Mouse (Mus musculus): ENCODE results near the gene Gins2.

The Gins2 gene

GRCm38 (mm10) chr8:120543416-120544055, 45.6 kb downstream of the Gins2 start:
- DNase-seq: no peak

GRCm38 (mm10) chr8:120542995-120543394, 46.1 kb downstream of the Gins2 start:
- DNase-seq: no peak

- DNase-seq: no peak
Measured at GRCm38 (mm10) chr8:120539775-120540625, 49.1 kb downstream of the Gins2 start.

GRCm38 (mm10) chr8:120539381-120539774, 49.7 kb downstream of the Gins2 start:
- DNase-seq: no peak

GRCm38 (mm10) chr8:120538397-120539240, 50.5 kb downstream of the Gins2 start:
- DNase-seq: peak; percentile 85

GRCm38 (mm10) chr8:120537818-120538396, 51.2 kb downstream of the Gins2 start:
- DNase-seq: peak; percentile 85

GRCm38 (mm10) chr8:120537207-120537817, 51.8 kb downstream of the Gins2 start:
- DNase-seq: peak; percentile 93

- peak; percentile 60 for DNase-seq
Measured at GRCm38 (mm10) chr8:120536306-120537206, 52.5 kb downstream of the Gins2 start.

- DNase-seq: peak; percentile 83
Measured at GRCm38 (mm10) chr8:120535452-120536305, 53.4 kb downstream of the Gins2 start.

GRCm38 (mm10) chr8:120534504-120535368, 54.4 kb downstream of the Gins2 start:
- peak; percentile 92 for DNase-seq

- no peak for DNase-seq
Measured at GRCm38 (mm10) chr8:120534080-120534479, 55.0 kb downstream of the Gins2 start.

- no peak for DNase-seq
Measured at GRCm38 (mm10) chr8:120533380-120533779, 55.7 kb downstream of the Gins2 start.

GRCm38 (mm10) chr8:120532517-120533215, 56.4 kb downstream of the Gins2 start:
- peak; percentile 76 for DNase-seq

GRCm38 (mm10) chr8:120531775-120532516, 57.2 kb downstream of the Gins2 start:
- no peak for DNase-seq

GRCm38 (mm10) chr8:120530954-120531656, 58.0 kb downstream of the Gins2 start:
- DNase-seq: no peak

GRCm38 (mm10) chr8:120529226-120529625, 59.9 kb downstream of the Gins2 start:
- no peak for DNase-seq

Data from embryo, embryonic 11 days (tissue).